Mouse (Mus musculus) G1E (cell line): ENCODE results near the gene Tceal1.

Experiments used
- CTCF ChIP-seq: IDR thresholded peaks from 2 replicates; pipeline ENCODE4 v1.5.1; 2012; ENCODE audit warnings: low read depth, low read length, inconsistent platforms, mixed read lengths
- GATA1 ChIP-seq: IDR thresholded peaks from 2 replicates; pipeline ENCODE4 v1.6.1; 2012; ENCODE audit warnings: borderline replicate concordance, low read length, inconsistent platforms, mixed read lengths

GRCm38 (mm10) chrX:136742661-136743103, 34.9 kb downstream of the Tceal1 start:
- TF ChIP-seq CTCF = no peak
- TF ChIP-seq GATA1 = no peak
